Mouse (Mus musculus) forebrain, embryonic 11.5 days (tissue): ENCODE measurements around the gene 2010111I01Rik. TPM values are rescaled to one million over a fixed set of nuclear protein-coding genes. Genes with fewer than 3 reads are reported as not detected.
"Not testable (repeated sequence)": the region's sequence is repeated elsewhere in the genome, so short reads cannot be mapped to it uniquely, and the experiment has no call there.

Experiments used
- ATAC-seq: fragments of 200-750 bp; cut with Nextera tagmentation; replicated peaks from 2 replicates; pipeline ENCODE4 v1.8.0; 2017; ENCODE audit warnings: moderate TSS enrichment; ENCODE audit not compliant: low FRiP score
- DNase-seq: peaks from one replicate; pipeline ENCODE4 v3.0.0-alpha.2; 2017; ENCODE audit warnings: low spot score
- H3K27ac ChIP-seq: fragments of 300-500 bp; sonication (generic); 2 replicates; pipeline ENCODE4 v1.5.1; 2014; ENCODE audit warnings: low read depth, low read length
- H3K27me3 ChIP-seq: fragments of 300-500 bp; sonication (generic); 2 replicates; pipeline ENCODE4 v1.6.1; 2014; ENCODE audit warnings: mild to moderate bottlenecking, low read length, mixed read lengths; ENCODE audit not compliant: control insufficient read depth, insufficient read depth
- H3K36me3 ChIP-seq: fragments of 300-500 bp; sonication (generic); 2 replicates; pipeline ENCODE4 v1.6.1; 2014; ENCODE audit warnings: mild to moderate bottlenecking, low read length, moderate library complexity, mixed read lengths; ENCODE audit not compliant: control insufficient read depth, insufficient read depth
- H3K4me1 ChIP-seq: fragments of 300-500 bp; sonication (generic); replicated peaks from 2 replicates; pipeline ENCODE4 v1.6.1; 2014; ENCODE audit warnings: low read length, mixed read lengths; ENCODE audit not compliant: control insufficient read depth, insufficient read depth
- H3K4me2 ChIP-seq: fragments of 300-500 bp; sonication (generic); 2 replicates; pipeline ENCODE4 v1.6.1; 2014; ENCODE audit warnings: low read depth, mild to moderate bottlenecking, low read length, moderate library complexity, mixed read lengths; ENCODE audit not compliant: severe bottlenecking
- H3K4me3 ChIP-seq: fragments of 300-500 bp; sonication (generic); 2 replicates; pipeline ENCODE4 v1.5.1; 2014; ENCODE audit warnings: low read depth, low read length
- H3K9ac ChIP-seq: fragments of 300-500 bp; sonication (generic); 2 replicates; pipeline ENCODE4 v1.6.1; 2014; ENCODE audit warnings: low read length
- H3K9me3 ChIP-seq: fragments of 300-500 bp; sonication (generic); 2 replicates; pipeline ENCODE4 v1.6.1; 2016; ENCODE audit warnings: low read length, mixed read lengths; ENCODE audit not compliant: control insufficient read depth
- WGBS: fragments of 180-500 bp; shearing (Covaris S2); extraction: QIAGEN DNeasy Blood & Tissue Kit; methylation state at CpG from one replicate; pipeline ENCODE4 v1.1.7; 2014; 5-methylcytosine and 5-hydroxymethylcytosine counted together
- polyA plus RNA-seq: library from polyadenylated mRNA; unstranded; fragments of >200 nt; fragmentation: Nextera tagmentation; extraction: Ambion mirVana; gene quantifications from 2 replicates; pipeline ENCODE4 v1.2.1, GENCODE M21; 2014

The 2010111I01Rik gene
- polyA plus RNA-seq, 1 experiment from 2014 or later: 38.9 TPM

- Histone ChIP-seq H3K27ac (no peak overlapping the region), H3K9ac (no peak overlapping the region), H3K27me3 (no peaks in the 10 kb centered on the region), H3K4me2 (no peak overlapping the region), H3K4me3 (no peak overlapping the region), H3K9me3 (no peaks in the 10 kb centered on the region), H3K36me3 (no peaks in the 10 kb centered on the region), H3K4me1 (no peaks in the 10 kb centered on the region)
- 80% methylated on average over 4 of the region's 4 CpGs for WGBS
- ATAC-seq (no peak), DNase-seq (no peak)
Observed at GRCm38 (mm10) chr13:63314608-63314920, 349.9 kb downstream of the 2010111I01Rik start.

- not testable (repeated sequence) for ATAC-seq
Observed at GRCm38 (mm10) chr13:63315111-63315510, 350.4 kb downstream of the 2010111I01Rik start.

DNA sequence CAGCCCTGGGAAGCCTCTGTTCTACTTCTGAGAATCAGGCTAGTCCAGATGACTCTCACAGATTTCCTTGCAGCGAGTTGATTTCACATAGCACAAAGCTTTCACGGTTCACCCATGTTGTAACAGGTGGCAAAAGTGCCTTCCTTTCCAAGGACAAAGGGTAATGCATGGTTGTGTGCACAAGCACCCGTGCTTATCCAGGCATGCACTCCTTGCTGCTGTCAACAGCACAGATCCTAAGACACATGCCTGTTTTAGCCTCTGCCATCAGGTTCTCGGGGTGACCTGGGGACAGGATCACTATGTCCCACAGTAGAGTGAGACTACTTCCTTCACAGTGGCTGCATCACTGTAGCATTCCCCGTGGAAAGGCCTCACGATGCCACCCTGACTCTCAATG lies 351.1 kb downstream of the 2010111I01Rik start:
- H3K9me3 ChIP-seq: no peaks in the 10 kb centered on the region
- no peak overlapping the region for H3K4me2 ChIP-seq
- no peak overlapping the region for H3K4me3 ChIP-seq
- no peaks in the 10 kb centered on the region for H3K4me1 ChIP-seq
- no peaks in the 10 kb centered on the region for H3K36me3 ChIP-seq
- WGBS: 87% methylated on average over 6 of the region's 6 CpGs
- DNase-seq (no peak), ATAC-seq (no peak)
- H3K27ac ChIP-seq: no peak overlapping the region
- no peak overlapping the region for H3K9ac ChIP-seq
- no peaks in the 10 kb centered on the region for H3K27me3 ChIP-seq

More at GRCm38 (mm10) chr13:63315111-63315510, 350.4 kb downstream of the 2010111I01Rik start:
- not testable (repeated sequence) for H3K4me1 ChIP-seq, H3K27me3 ChIP-seq, DNase-seq, H3K36me3 ChIP-seq, H3K4me3 ChIP-seq, H3K4me2 ChIP-seq, H3K9ac ChIP-seq, H3K9me3 ChIP-seq, H3K27ac ChIP-seq
- 92% methylated on average over 4 of the region's 4 CpGs for WGBS

GRCm38 (mm10) chr13:63316407-63316806 lies 351.7 kb downstream of the 2010111I01Rik start:
- 89% methylated on average over 5 of the region's 5 CpGs for WGBS

GRCm38 (mm10) chr13:63317681-63318104 lies 353.0 kb downstream of the 2010111I01Rik start:
- H3K27me3 ChIP-seq: no peaks in the 10 kb centered on the region
- DNase-seq (no peak), ATAC-seq (no peak)
- H3K4me2 ChIP-seq: no peak overlapping the region
- no peaks in the 10 kb centered on the region for H3K4me1 ChIP-seq
- H3K4me3 ChIP-seq: no peak overlapping the region
- no peaks in the 10 kb centered on the region for H3K9me3 ChIP-seq
- WGBS: 63% methylated on average over 7 of the region's 7 CpGs
- H3K9ac ChIP-seq: no peak overlapping the region
- no peaks in the 10 kb centered on the region for H3K36me3 ChIP-seq
- no peak overlapping the region for H3K27ac ChIP-seq

More at GRCm38 (mm10) chr13:63316407-63316806, 351.7 kb downstream of the 2010111I01Rik start:
- no peak overlapping the region for H3K4me3 ChIP-seq
- DNase-seq (no peak), ATAC-seq (no peak)
- no peaks in the 10 kb centered on the region for H3K4me1 ChIP-seq
- no peaks in the 10 kb centered on the region for H3K36me3 ChIP-seq
- H3K27me3 ChIP-seq: no peaks in the 10 kb centered on the region
- no peak overlapping the region for H3K27ac ChIP-seq
- no peaks in the 10 kb centered on the region for H3K9me3 ChIP-seq
- no peak overlapping the region for H3K9ac ChIP-seq
- no peak overlapping the region for H3K4me2 ChIP-seq

DNA sequence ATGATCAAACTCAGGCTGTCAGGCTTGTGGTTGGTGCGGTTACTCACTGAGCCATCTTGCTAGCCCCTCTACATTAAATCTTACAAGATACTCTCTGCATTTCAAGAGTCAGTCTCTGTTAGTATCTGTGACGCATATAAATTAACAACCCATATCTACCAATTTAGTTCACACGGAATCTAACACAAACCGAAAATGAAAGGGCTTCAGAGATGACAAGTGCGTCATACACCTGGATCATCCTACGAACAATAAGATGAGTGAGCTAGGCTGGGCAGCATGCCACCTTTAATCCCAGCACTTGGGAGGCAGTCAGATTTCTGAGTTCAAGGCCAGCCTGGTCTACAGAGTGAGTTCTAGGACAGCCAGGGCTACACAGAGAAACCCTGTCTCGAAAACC lies 355.1 kb downstream of the 2010111I01Rik start:
- DNase-seq: no peak
- H3K4me3 ChIP-seq: no peak overlapping the region
- WGBS: 97% methylated on average over 7 of the region's 7 CpGs
- H3K9ac ChIP-seq: no peak overlapping the region
- H3K36me3 ChIP-seq: no peaks in the 10 kb centered on the region
- no peaks in the 10 kb centered on the region for H3K27me3 ChIP-seq
- H3K4me1 ChIP-seq: no peaks in the 10 kb centered on the region
- H3K4me2 ChIP-seq: no peak overlapping the region
- H3K27ac ChIP-seq: no peak overlapping the region
- no peak for ATAC-seq
- no peaks in the 10 kb centered on the region for H3K9me3 ChIP-seq

DNA sequence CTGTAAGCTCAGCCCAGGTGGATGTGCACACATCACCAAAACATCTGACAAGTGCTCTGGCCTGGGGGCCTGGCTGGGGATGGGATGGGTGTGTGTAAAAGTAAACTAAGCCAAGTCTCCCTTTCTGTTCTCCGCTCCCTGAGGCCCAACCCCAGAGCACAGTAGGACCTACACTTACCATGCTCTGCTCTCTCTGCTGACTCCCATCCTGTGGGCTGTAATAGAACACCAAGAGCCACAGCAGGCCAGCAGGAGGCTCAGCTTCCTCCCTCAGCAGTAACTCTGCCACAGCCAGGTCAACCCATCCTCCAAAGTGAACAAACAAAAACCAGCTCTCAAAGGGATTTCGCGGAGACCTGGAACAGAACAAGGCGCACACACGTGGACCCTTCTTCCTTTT lies 357.0 kb downstream of the 2010111I01Rik start:
- H3K4me2 ChIP-seq: no peak overlapping the region
- H3K27me3 ChIP-seq: no peaks in the 10 kb centered on the region
- H3K4me3 ChIP-seq: no peak overlapping the region
- no peaks in the 10 kb centered on the region for H3K36me3 ChIP-seq
- ATAC-seq: no peak
- WGBS: 66% methylated on average over 5 of the region's 5 CpGs
- DNase-seq: no peak
- no peaks in the 10 kb centered on the region for H3K9me3 ChIP-seq
- H3K27ac ChIP-seq: no peak overlapping the region
- H3K4me1 ChIP-seq: no peaks in the 10 kb centered on the region
- no peak overlapping the region for H3K9ac ChIP-seq

GRCm38 (mm10) chr13:63322756-63323155 lies 358.1 kb downstream of the 2010111I01Rik start:
- Histone ChIP-seq H3K9me3 (no peaks in the 10 kb centered on the region), H3K9ac (no peak overlapping the region), H3K27me3 (no peaks in the 10 kb centered on the region), H3K4me1 (no peaks in the 10 kb centered on the region), H3K27ac (no peak overlapping the region), H3K36me3 (no peaks in the 10 kb centered on the region), H3K4me3 (no peak overlapping the region), H3K4me2 (no peak overlapping the region)
- ATAC-seq (no peak), DNase-seq (no peak)
- 86% methylated on average over 6 of the region's 6 CpGs for WGBS

GRCm38 (mm10) chr13:63323286-63324075 lies 358.8 kb downstream of the 2010111I01Rik start:
- H3K27ac ChIP-seq: no peak overlapping the region
- H3K4me3 ChIP-seq: no peak overlapping the region
- no peaks in the 10 kb centered on the region for H3K4me1 ChIP-seq
- ATAC-seq (no peak), DNase-seq (no peak)
- H3K9me3 ChIP-seq: no peaks in the 10 kb centered on the region
- H3K9ac ChIP-seq: no peak overlapping the region
- no peaks in the 10 kb centered on the region for H3K36me3 ChIP-seq
- WGBS: 85% methylated on average over 9 of the region's 9 CpGs
- no peak overlapping the region for H3K4me2 ChIP-seq
- H3K27me3 ChIP-seq: no peaks in the 10 kb centered on the region
